Mouse (Mus musculus): ENCODE results near the gene Tox2.

The Tox2 gene

DNA sequence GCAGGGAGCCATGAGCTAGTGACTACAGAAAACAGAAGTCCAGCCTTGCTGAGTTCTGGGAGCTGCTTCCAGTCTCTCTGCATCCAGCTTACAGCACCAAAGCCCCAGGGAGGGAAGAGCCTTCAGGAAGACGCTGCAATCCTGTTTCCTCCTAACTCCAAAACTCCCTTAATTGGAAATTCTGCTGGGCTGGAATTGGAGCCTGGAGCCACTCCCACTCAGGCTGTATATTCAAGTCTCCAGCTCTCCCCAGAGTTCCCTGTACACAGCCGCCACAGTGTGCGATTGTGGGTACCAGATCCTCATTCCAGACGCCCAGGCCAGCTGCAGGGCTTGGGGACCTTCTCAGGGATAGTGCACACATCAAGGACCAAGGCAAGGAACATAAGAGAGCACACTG lies 167.2 kb downstream of the Tox2 start:
- DNase-seq (ENCODE audit: low spot score), result no peak

DNA sequence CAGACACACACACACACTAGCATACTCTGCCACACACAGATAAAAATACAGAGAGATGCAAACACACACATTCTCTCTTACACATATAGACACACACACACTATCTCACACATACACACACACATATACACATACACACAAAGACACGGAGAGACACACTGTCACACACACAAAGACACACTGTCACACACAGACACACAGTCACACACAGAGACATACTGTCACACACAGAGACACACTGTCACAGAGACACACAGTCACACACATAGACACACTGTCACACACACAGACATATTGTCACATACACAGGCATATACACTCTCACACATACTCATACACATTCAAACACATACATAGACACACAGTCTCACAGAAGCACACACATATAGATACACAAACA lies 169.7 kb downstream of the Tox2 start:
- no peak for DNase-seq (ENCODE audit: low spot score)
